Mouse (Mus musculus) c-Kit-positive CD71-negative TER-119-negative erythroid progenitor cells, embryonic 14.5 days (primary cell): Measurements from ENCODE around the gene Pgrmc1.

Experiments used
- DNase-seq: peaks from one replicate; pipeline ENCODE4 v3.0.0-alpha.2; 2013; ENCODE audit warnings: low read depth

Gene Pgrmc1

DNA sequence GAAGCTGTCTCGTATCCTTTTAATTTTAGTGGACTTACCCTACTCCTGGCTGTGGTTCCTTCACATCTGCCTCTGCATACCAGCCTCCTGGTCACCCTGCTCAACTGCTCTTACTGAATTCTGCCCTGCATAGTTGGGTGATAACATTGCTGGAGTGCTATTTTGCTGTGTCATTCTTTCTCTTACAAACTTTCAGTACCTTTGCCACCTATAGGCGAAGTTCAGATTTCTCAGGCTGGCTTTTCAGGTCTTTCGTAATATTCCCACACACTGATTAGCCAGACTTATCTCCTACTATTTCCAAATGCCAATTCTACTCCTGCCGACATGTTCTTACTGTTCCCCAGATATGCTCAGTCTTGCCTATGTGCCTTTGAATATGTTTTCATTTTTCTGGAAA is 6.0 kb downstream of the Pgrmc1 start:
- DNase-seq, result no peak

DNA sequence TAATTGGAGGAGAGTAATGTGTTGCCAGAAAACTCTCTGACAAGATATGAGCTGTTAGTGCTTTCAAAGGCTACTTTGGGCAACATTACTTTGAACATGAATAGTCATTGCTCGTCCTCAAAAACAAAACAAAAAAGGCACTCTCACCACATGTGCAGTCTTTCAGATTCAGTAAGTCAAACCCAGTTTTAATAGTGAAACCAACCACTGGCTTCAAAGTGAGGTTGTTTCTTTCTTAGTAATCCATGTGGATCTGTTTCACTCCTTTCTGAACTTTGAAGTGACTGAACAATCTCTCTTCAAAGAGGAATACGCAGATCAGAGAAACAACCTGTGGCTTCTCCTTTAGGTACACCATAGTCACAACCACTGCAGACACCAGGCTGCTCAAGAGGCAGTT is 11.1 kb downstream of the Pgrmc1 start:
- no peak for DNase-seq

GRCm38 (mm10) chrX:36628102-36628501 is 30.1 kb downstream of the Pgrmc1 start:
- no peak for DNase-seq

GRCm38 (mm10) chrX:36630771-36631170 is 32.8 kb downstream of the Pgrmc1 start:
- DNase-seq, result no peak

DNA sequence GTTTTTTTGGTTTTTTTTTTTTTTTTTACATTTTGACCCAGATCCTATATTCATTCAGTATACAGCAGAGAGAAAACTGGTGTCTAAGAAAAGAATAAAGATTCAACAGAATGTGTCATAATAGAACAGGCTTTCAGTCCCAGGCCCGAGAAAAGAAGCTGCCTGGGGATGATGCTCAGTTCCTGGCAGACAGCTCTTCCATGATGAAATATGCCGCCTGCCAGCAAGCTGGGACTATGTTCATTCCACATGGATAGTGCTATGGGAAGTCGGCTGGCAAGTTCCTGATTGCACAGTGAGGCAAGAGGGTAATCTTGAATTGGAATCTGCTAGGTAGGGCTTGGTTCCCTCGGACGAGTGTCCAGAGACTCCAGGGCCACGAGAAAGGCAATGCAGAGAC is 42.0 kb downstream of the Pgrmc1 start:
- no peak for DNase-seq

DNA sequence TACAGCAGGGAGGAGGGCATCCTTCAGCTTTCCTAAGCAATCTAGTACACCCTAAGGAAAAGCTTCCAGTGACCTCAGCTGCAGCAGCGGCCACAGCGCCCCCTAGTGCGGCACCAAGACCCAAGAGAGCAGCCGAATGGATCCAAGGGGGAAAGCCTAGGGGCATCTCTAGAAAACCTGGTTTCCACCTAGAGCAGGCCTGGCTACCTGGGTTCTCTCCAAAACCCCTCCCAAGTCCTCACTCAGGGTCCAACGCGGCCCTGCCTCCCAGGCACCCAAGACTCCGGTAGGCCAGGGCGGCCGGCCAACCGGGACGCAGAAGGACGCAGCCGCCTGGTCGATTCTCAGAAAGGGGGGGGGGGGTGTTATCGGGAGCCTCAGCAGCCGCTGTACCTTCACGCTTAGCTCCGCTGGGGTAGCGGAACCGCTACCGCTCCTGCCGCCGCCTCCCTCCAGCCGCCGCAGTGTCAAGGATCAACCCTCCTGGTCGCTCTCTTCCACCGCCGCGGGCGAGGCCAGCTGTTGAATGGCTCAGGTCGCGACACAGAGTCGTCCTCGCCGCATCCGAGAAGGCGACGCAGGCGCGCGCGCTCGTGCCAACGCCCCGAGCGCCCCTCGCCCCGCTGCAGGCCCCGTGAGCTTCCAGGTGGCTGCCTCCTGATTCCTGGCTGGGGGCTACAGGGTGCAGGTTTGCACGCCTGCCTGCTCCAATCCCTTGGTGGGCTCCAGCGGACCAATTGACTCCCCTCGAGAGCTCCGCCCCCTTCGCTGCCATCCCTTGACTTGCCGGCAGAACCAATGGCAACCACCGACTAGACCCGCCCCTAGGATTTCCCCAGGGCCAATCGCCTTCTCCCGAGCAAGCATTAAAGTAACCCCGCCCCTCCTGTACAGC is 46.9 kb downstream of the Pgrmc1 start, which contains the start of gene Akap17b:
Gene Akap17b, minus strand, starts transcription at position 739 of the 895 bp plus-strand sequence.
- peak; percentile 58 for DNase-seq
